Mouse (Mus musculus): ENCODE results near the gene Snx30.

DNA sequence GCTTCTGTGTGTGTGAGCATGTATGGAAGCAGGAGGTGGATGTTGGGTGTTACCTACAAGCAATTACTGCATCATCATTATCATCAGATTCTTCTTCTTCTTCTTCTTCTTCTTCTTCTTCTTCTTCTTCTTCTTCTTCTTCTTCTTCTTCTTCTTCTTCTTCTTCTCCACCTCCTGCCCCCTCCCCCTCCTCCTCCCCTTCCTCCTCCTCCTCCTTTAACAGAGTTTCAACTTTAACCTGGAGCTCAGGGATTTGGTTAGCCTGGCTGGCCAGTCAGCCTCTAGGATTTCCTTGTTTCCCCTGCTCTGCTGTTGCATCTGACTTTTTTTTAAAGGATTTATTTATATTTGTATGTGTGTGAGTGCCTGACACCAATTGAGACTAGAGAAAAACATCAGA lies 4.2 kb upstream of the Snx30 start, which contains the start of gene Inip:
- TF ChIP-seq CTCF (IDR thresholded peaks at IDR 0.05; ENCODE audit: low read depth, low read length) (no peak), POLR2A (IDR thresholded peaks at IDR 0.05; ENCODE audit: extremely low read depth, insufficient read depth, low read length) (no peak)

Measured in liver, adult 2 months (tissue).